Mouse (Mus musculus) brain, embryonic 14.5 days (tissue): ENCODE results near the gene Ppp1r15b.

ENCODE experiments used
- CTCF ChIP-seq: fragments of 200-500 bp; IDR thresholded peaks from 2 replicates; pipeline ENCODE4 v1.5.1; 2012; ENCODE audit warnings: inconsistent platforms, mild to moderate bottlenecking, moderate library complexity, borderline replicate concordance; ENCODE audit not compliant: insufficient read depth, insufficient read length; ENCODE audit errors: extremely low read depth
- POLR2A ChIP-seq: fragments of 200-500 bp; IDR thresholded peaks from 2 replicates; pipeline ENCODE4 v1.6.1; 2012; ENCODE audit warnings: mild to moderate bottlenecking, inconsistent platforms, borderline replicate concordance; ENCODE audit not compliant: poor library complexity, insufficient read depth, insufficient read length, severe bottlenecking; ENCODE audit errors: extremely low read depth

GRCm38 (mm10) chr1:133119931-133120712, 10.8 kb upstream of the Ppp1r15b start:
- TF ChIP-seq CTCF (no peak), POLR2A (no peak)
